Mouse (Mus musculus) liver, embryonic 14.5 days (tissue): ENCODE data around the gene Thg1l. TPM values are rescaled to one million over a fixed set of nuclear protein-coding genes. Genes with fewer than 3 reads are reported as not detected.

Experiments used
- ATAC-seq: fragments of 200-750 bp; cut with Nextera tagmentation; 2 replicates; pipeline ENCODE4 v1.8.0; 2017; ENCODE audit warnings: moderate number of reproducible peaks, mild to moderate bottlenecking, moderate library complexity; ENCODE audit not compliant: insufficient read depth
- DNase-seq, 3 experiments: peaks; one replicate each; pipeline ENCODE4 v3.0.0-alpha.2; 2012 to 2013; ENCODE audit warnings: low read depth in 3 of 3, low spot score in 3 of 3
- H3K27ac ChIP-seq: fragments of 300-500 bp; sonication (generic); 2 replicates; pipeline ENCODE4 v1.5.1; 2014; ENCODE audit warnings: moderate library complexity, mild to moderate bottlenecking, control low read depth, inconsistent platforms
- H3K27me3 ChIP-seq: fragments of 300-500 bp; sonication (generic); 2 replicates; pipeline ENCODE4 v1.6.1; 2014; ENCODE audit warnings: mild to moderate bottlenecking, low read length, moderate library complexity; ENCODE audit not compliant: control insufficient read depth, insufficient read depth
- H3K36me3 ChIP-seq: fragments of 300-500 bp; sonication (generic); replicated peaks from 2 replicates; pipeline ENCODE4 v1.6.1; 2014; ENCODE audit warnings: low read depth; ENCODE audit not compliant: control insufficient read depth, insufficient read depth
- H3K4me1 ChIP-seq, 2 experiments: fragments of 200-500 bp in 1 of 2; fragments of 300-500 bp in 1 of 2; sonication (generic) in 1 of 2; replicated peaks; 2 replicates each; pipeline ENCODE4 v1.6.1; 2012 to 2014; ENCODE audit warnings: antibody characterized with exemption in 1 of 2, inconsistent platforms in 1 of 2, low read length in 1 of 2; ENCODE audit not compliant: control insufficient read depth in 2 of 2, insufficient read depth in 2 of 2
- H3K4me2 ChIP-seq: fragments of 300-500 bp; sonication (generic); 2 replicates; pipeline ENCODE4 v1.6.1; 2014; ENCODE audit warnings: low read depth, mild to moderate bottlenecking, control low read depth, moderate library complexity
- H3K4me3 ChIP-seq, 2 experiments: fragments of 200-500 bp in 1 of 2; fragments of 300-500 bp in 1 of 2; sonication (generic) in 1 of 2; 2 replicates each; pipeline ENCODE4 v1.5.1; 2012 to 2014; ENCODE audit warnings: low read depth in 2 of 2, low read length in 2 of 2, mild to moderate bottlenecking in 2 of 2, control low read depth in 1 of 2, inconsistent platforms in 1 of 2, moderate library complexity in 1 of 2; ENCODE audit not compliant: insufficient read depth in 1 of 2
- H3K9ac ChIP-seq: fragments of 300-500 bp; sonication (generic); replicated peaks from 2 replicates; pipeline ENCODE4 v1.6.1; 2014; ENCODE audit warnings: mild to moderate bottlenecking, control low read depth, moderate library complexity
- H3K9me3 ChIP-seq: fragments of 300-500 bp; sonication (generic); 2 replicates; pipeline ENCODE4 v1.6.1; 2016; ENCODE audit warnings: low read length, mixed read lengths; ENCODE audit not compliant: control insufficient read depth
- CTCF ChIP-seq: IDR thresholded peaks from 2 replicates; pipeline ENCODE4 v1.5.1; 2016; ENCODE audit warnings: antibody characterized with exemption, low read depth, control low read depth
- EP300 ChIP-seq: IDR thresholded peaks from 2 replicates; pipeline ENCODE4 v1.6.1; 2016; ENCODE audit warnings: antibody characterized with exemption, low read depth
- WGBS: fragments of 180-500 bp; shearing (Covaris S2); extraction: QIAGEN DNeasy Blood & Tissue Kit; methylation state at CpG from one replicate; pipeline ENCODE4 v1.1.7; 2014; ENCODE audit not compliant: insufficient replicate concordance; 5-methylcytosine and 5-hydroxymethylcytosine counted together
- polyA plus RNA-seq, 2 experiments: library from polyadenylated mRNA; depleted of rRNA in 1 of 2; stranded (reverse) in 1 of 2; unstranded in 1 of 2; fragments of >200 nt; fragmentation: Nextera tagmentation in 1 of 2; extraction: Ambion mirVana in 1 of 2; gene quantifications; 2 replicates each; pipeline versions ENCODE4 v1.2.1 to v1.2.3; 2012 to 2014

Thg1l gene
- polyA plus RNA-seq (2012; rRNA removed) (5.9 and 8.7 TPM in 2 replicates), polyA plus RNA-seq (2014; fragmentation: Nextera tagmentation; extraction: Ambion mirVana) (6.3 and 6.5 TPM in 2 replicates)

- WGBS, result under 1% methylated on average over 32 of the region's 32 CpGs
- H3K4me1 ChIP-seq, result peaks cover 2 to 8% of the 10 kb centered on the region in 2 experiments
- peak within 1 kb of the TSS; percentile 79 for H3K4me2 ChIP-seq
- no peaks in the 10 kb centered on the region for H3K9me3 ChIP-seq
- peak within 1 kb of the TSS; percentile 84 to 95 for H3K4me3 ChIP-seq
- H3K27me3 ChIP-seq, result no peaks in the 10 kb centered on the region
- H3K36me3 ChIP-seq, result no peaks in the 10 kb centered on the region
- ATAC-seq (peak; percentile 99), DNase-seq (peak; percentile 84 to 89 (median 85))
- H3K9ac ChIP-seq, result peak within 1 kb of the TSS; percentile 63
- H3K27ac ChIP-seq, result no peak within 1 kb of the TSS
- TF ChIP-seq CTCF (0 out of 2 replicates have a peak, but pooled peaks have one; percentile 10), EP300 (no peak)
These were observed at the start of gene Thg1l for GRCm38 (mm10) chr11:45955127-45955627. Gene Thg1l, minus strand, starts transcription at chr11:45955494.

GRCm38 (mm10) chr11:45992087-45992486 is 36.8 kb upstream of the Thg1l start:
- Histone ChIP-seq H3K9me3 (no peaks in the 10 kb centered on the region), H3K36me3 (no peaks in the 10 kb centered on the region), H3K27me3 (no peaks in the 10 kb centered on the region), H3K9ac (no peak overlapping the region), H3K4me3 (no peak overlapping the region), H3K27ac (no peak overlapping the region), H3K4me1 (no peaks in the 10 kb centered on the region), H3K4me2 (no peak overlapping the region)
- TF ChIP-seq EP300 (no peak), CTCF (no peak)
- DNase-seq (no peak), ATAC-seq (no peak)
- 50% methylated on average over 13 of the region's 13 CpGs for WGBS

GRCm38 (mm10) chr11:45991604-45992003 is 36.3 kb upstream of the Thg1l start:
- H3K9me3 ChIP-seq, result no peaks in the 10 kb centered on the region
- no peak overlapping the region for H3K27ac ChIP-seq
- TF ChIP-seq EP300, result no peak
- TF ChIP-seq CTCF, result no peak
- H3K4me2 ChIP-seq, result peak overlapping the region; percentile 25; the same call in 1 of the 2 replicates
- no peaks in the 10 kb centered on the region for H3K27me3 ChIP-seq
- no peak for DNase-seq
- WGBS, result 8% methylated on average over 16 of the region's 16 CpGs
- no peak overlapping the region for H3K4me3 ChIP-seq
- H3K4me1 ChIP-seq, result no peaks in the 10 kb centered on the region
- no peak for ATAC-seq
- H3K9ac ChIP-seq, result no peak overlapping the region
- H3K36me3 ChIP-seq, result no peaks in the 10 kb centered on the region

- Histone ChIP-seq H3K27ac (no peak overlapping the region), H3K9ac (peak overlapping the region; percentile 47; the same call in 1 of the 2 replicates), H3K4me2 (peak overlapping the region; percentile 72), H3K9me3 (peaks cover 2% of the 10 kb centered on the region), H3K27me3 (peaks cover 20% of the 10 kb centered on the region), H3K4me3 (peak overlapping the region; percentile 50 to 56; a peak in 3 of 4 replicates), H3K4me1 (no peaks in the 10 kb centered on the region), H3K36me3 (no peaks in the 10 kb centered on the region)
- TF ChIP-seq CTCF, result no peak
- WGBS, result 44% methylated on average over 19 of the region's 19 CpGs
- ATAC-seq (no peak), DNase-seq (no peak)
These were observed 25.6 kb upstream of the Thg1l start for GRCm38 (mm10) chr11:45980893-45981253.

DNA sequence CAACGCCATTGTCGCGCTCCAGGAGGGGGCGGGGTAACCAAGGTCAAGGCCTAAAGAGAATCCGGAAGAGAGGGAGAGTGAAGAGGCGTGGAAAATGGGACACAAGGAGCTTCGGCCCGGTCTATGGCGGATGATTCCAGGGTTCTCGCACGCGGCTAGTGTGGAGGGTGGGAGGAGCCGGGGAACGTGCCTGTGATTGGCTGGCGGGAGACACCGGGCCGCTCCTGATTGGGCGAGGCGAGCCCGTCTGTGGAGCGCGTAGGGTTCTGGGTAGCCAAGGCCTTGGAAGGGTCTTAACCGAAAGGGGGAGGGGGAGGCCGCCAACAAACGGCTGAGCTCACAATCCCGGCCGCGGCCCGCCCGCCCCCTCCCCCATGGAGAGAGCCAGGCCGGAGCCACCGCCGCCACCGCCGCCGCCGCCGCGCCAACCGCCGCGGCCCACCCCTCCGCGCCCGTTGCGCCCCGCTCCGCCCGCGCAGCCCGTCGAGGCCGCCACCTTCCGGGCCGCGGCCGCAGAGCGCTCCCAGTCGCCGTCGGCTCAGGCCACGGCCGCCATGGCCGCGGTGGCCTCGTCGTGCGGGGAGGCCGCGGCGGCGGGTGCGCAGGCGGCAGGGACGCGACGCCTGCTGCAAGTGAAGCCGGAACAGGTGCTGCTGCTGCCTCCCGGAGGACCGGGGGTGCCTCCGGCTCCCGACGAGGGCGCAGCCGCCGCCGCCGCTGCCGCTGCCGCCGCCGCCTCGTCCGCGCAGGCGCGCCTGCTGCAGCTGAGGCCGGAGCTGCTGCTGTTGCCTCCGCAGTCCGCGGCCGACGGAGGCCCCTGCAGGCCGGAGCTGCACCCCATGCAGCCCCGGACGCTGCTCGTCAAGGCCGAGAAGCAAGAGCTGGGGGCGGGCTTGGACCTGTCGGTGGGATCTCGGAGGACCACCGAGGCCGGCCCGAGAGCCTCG is 24.9 kb upstream of the Thg1l start, which contains the start of gene Sox30:
Sox30 (plus strand) TSS at position 365 of the 947 bp plus-strand sequence.
- Histone ChIP-seq H3K9ac (peak within 1 kb of the TSS; percentile 47), H3K27me3 (peaks cover 20% of the 10 kb centered on the region), H3K4me1 (no peaks in the 10 kb centered on the region), H3K9me3 (peaks cover 2% of the 10 kb centered on the region), H3K36me3 (no peaks in the 10 kb centered on the region), H3K4me2 (peak within 1 kb of the TSS; percentile 72), H3K4me3 (peak within 1 kb of the TSS; percentile 50 to 56), H3K27ac (no peak within 1 kb of the TSS)
- peak; percentile 73 for ATAC-seq
- no peak for TF ChIP-seq EP300
- no peak for TF ChIP-seq CTCF
- 12% methylated on average over 72 of the region's 115 CpGs for WGBS
- no peak for DNase-seq
